Mouse (Mus musculus): ENCODE measurements around the gene Wdfy3.
"Not testable (repeated sequence)": the region's sequence is repeated elsewhere in the genome, so short reads cannot be mapped to it uniquely, and the experiment has no call there.

Wdfy3 gene

DNA sequence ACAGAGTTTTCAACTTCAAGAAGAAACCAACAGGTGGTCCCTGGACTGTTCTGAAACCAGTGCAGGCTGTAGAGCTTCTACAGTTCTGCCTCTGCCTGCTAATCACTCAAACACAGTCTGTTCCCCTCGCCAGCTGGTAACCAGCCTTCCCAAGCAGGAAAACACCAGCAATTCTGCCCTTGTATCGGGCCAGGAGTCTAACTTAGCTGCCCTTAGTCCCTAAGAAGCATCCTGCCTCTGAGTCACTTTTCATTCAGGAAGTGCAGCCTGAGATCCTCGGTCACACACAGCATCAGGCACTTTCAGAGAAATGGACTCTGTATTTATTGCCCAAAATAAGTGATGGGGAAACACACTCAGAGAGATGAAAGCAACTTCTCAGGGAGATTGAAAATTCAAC lies 66.3 kb downstream of the Wdfy3 start:
- DNase-seq (ENCODE audit: low read depth, low spot score), result no peak

DNA sequence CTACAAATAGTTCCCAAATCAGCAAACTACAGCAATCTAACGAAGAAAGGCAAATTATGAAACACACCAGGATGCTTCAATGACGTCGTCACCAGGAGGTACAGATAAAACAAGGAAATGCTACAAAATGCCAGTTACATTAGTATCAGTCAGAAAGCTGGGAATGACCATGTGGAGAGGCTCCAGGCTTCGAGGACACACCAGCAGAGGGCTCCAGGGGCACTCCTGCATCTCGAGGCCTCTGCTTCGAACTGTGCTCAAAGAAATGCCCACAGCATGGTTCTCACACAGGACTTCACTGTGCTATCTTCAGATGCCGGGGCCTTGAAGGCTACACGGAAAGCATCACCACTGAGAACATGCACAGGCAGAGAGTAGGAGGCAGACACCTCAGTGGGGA lies 68.7 kb downstream of the Wdfy3 start:
- DNase-seq (ENCODE audit: low read depth, low spot score), result no peak

DNA sequence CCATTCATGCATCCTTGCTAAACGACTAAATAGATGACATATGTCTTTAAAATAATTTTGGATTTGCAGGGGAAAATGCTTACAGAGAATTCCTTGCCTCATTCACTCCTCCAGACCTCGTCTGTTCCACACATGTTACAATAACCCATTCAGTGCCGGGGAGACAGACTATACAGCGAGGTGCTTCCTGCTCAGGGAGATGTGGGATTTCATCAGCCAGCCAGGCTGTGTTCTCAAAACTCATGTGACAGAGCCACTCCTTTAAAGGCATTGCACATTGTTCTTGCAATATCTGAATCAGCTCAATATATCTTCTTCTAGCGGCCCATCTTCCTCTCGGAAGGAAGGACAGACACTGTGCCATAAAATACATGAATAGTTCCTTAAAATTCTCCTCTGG lies 70.8 kb downstream of the Wdfy3 start:
- peak; percentile 44 for DNase-seq (ENCODE audit: low read depth, low spot score)

DNA sequence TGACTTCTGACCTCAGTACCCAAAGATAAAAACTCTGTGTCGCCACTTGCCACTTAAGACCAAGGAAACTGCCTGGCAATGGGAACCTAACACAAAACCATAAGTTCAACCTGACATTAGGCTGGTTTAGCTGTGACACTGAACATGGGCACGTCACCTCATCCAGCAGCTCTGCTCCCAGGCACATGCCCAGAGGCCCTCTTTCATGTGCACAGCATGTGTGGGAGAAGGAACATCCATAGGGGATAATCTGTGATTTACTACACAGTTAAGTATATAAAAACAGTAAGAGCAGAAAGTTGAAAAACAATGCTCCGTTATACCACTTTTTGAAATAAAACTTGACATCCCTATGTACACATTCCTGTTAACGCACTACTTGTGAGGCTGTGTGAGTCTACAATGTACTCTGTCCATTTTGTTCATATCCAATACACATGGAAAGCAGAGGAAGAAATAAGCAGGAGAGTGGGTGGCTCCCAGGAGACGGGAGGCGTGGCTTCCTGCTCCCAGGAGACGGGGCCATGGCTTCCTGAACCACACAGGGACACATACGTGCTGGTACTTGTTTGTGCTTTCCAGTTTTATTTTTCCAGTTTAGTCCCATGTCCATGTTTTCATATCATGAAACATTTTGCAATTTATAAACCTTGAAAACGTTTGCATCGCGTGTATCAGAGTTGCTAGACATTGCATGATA lies 73.5 kb downstream of the Wdfy3 start:
- DNase-seq (ENCODE audit: low read depth, low spot score), result no peak

GRCm38 (mm10) chr5:101995451-101995995 lies 74.2 kb downstream of the Wdfy3 start:
- DNase-seq (ENCODE audit: low read depth, low spot score), result no peak

- DNase-seq (ENCODE audit: low read depth, low spot score), result no peak
Observed at GRCm38 (mm10) chr5:101993996-101994395, 75.7 kb downstream of the Wdfy3 start.

- DNase-seq (ENCODE audit: low read depth, low spot score), result no peak
Observed at GRCm38 (mm10) chr5:101992969-101993670, 76.6 kb downstream of the Wdfy3 start.

- no peak for DNase-seq (ENCODE audit: low read depth, low spot score)
Observed at GRCm38 (mm10) chr5:101990298-101990845, 79.3 kb downstream of the Wdfy3 start.

- DNase-seq (ENCODE audit: low read depth, low spot score), result peak; percentile 74
Observed at GRCm38 (mm10) chr5:101988476-101988875, 81.2 kb downstream of the Wdfy3 start.

DNA sequence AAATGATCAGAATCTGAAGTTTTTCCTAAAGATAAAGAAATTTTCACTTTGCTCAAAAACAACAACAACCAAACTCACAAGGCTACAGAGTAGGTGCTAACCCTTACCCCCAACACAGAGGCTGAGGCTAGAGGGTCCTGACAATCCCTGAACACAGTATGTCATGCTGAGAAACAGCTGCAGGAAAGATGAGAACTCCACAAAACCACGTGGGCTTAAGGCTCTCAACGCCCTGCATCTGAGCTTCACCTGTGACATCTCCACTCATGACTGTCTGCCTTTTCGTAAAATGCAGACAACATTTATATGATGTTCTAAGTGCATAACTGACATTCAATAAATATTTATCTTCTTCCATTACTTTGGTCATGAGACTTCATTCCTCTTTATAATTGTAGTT lies 83.0 kb downstream of the Wdfy3 start:
- no peak for DNase-seq (ENCODE audit: low read depth, low spot score)

- DNase-seq (ENCODE audit: low read depth, low spot score), result no peak
Observed at GRCm38 (mm10) chr5:101982239-101982638, 87.5 kb downstream of the Wdfy3 start.

GRCm38 (mm10) chr5:101979594-101979993 lies 90.1 kb downstream of the Wdfy3 start:
- DNase-seq (ENCODE audit: low read depth, low spot score), result no peak

DNA sequence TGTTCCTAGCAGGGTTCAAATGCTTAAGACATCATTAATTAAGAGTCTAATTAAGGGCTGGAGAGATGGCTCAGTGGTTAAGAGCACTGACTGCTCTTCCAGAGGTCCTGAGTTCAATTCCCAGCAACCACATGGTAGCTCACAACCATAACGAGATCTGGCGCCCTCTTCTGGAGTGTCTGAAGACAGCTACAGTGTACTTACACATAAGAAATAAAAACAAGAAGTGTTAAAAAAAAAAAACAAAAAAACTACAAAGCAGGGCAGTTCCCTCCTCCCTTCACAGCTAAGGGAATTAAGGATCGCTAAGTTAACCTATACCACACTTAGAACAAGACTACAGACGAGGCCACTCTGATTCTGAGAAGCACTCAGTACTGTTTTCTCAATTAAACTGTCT lies 97.1 kb downstream of the Wdfy3 start:
- not testable (repeated sequence) for DNase-seq (ENCODE audit: low read depth, low spot score)

DNA sequence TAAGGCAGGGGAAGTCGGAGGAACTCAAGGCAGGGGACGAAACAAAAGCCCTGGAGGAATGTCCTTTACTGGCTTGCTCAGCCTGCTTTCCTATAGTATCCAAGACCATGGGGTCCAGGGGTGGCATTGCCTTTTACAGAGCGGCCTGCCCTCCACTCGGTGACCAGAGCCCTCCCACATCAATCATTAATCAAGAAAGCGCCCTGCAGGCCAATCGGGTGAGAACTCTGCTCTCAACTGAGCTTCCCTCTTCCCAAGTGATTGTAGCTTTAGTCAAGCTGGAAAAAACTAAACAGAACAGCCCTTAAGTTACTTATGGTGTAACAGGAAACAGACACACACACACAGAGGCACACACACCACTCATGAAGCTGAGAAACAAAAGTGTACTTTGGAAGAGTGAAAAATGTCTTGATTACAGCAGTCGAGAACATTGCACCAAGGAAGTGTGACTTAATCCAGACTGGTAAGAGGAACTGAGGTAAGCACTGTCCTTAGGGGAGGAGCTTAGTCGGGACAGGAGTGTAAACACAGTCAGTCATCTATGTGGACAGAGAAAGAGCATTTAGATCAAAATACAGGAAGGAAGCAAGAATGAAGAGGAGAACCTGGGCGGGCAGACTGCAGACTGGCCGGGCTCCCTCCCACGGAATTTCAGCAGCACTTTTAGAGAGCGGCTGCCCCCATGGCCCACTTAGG lies 101.4 kb downstream of the Wdfy3 start:
- DNase-seq (ENCODE audit: low read depth, low spot score), result no peak

DNA sequence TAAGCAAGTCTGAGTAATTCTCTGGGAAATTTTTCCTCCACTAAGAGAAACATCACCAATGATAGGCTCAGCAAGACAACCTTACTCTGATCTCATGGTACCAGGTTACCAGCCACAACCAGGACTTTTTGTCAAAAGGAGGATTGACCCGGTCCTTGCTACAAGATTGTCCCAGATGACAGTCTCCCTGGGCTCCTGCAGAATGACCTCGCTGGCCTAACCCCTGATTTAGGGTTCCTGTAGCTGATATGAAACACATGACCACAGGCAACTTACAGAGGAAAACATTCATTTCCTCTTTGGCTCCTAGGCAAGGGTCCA lies 101.9 kb downstream of the Wdfy3 start:
- DNase-seq (ENCODE audit: low read depth, low spot score), result no peak

- peak; percentile 56 for DNase-seq (ENCODE audit: low read depth, low spot score)
Observed at GRCm38 (mm10) chr5:101962824-101963223, 106.9 kb downstream of the Wdfy3 start.

- peak; percentile 57 for DNase-seq (ENCODE audit: low read depth, low spot score)
Observed at GRCm38 (mm10) chr5:101959369-101959768, 110.4 kb downstream of the Wdfy3 start.

DNA sequence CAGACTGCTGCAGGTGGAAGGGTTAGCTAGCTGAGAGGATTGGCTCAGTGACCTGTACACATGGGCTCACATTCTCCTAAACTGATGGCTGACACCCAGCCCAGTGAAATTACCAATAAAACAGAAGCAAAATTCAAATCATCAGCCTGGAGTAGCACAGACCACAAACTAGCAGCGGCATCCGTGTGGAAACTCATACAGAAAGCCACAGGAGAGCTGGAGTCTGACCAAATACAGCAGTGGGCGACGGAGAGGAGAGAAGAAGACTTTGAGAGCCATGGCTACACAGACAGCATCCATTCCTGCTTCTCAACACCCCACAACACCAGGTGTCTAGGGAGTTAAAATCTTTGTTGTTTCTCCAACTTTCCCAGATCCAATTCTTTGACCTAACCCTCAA lies 110.8 kb downstream of the Wdfy3 start:
- DNase-seq (ENCODE audit: low read depth, low spot score), result no peak

DNA sequence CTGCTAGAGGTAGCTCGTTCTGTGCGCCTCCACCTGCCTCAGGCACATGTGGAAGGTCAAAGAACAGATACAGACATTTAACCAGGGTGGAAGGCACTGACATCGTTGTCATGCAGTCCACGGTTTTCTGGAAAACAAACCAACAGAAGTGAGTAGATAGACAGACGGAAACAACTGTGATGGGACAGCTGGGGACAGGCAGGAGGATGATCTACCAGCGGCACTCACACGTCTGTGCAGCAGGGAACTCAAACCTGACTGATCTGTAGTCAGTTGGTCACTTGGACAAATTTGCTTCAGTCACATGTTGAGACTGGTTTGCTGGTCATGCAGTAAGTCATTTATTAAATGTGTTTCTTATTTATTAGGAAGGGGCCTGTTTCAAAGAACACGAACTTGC lies 112.3 kb downstream of the Wdfy3 start:
- no peak for DNase-seq (ENCODE audit: low read depth, low spot score)

DNA sequence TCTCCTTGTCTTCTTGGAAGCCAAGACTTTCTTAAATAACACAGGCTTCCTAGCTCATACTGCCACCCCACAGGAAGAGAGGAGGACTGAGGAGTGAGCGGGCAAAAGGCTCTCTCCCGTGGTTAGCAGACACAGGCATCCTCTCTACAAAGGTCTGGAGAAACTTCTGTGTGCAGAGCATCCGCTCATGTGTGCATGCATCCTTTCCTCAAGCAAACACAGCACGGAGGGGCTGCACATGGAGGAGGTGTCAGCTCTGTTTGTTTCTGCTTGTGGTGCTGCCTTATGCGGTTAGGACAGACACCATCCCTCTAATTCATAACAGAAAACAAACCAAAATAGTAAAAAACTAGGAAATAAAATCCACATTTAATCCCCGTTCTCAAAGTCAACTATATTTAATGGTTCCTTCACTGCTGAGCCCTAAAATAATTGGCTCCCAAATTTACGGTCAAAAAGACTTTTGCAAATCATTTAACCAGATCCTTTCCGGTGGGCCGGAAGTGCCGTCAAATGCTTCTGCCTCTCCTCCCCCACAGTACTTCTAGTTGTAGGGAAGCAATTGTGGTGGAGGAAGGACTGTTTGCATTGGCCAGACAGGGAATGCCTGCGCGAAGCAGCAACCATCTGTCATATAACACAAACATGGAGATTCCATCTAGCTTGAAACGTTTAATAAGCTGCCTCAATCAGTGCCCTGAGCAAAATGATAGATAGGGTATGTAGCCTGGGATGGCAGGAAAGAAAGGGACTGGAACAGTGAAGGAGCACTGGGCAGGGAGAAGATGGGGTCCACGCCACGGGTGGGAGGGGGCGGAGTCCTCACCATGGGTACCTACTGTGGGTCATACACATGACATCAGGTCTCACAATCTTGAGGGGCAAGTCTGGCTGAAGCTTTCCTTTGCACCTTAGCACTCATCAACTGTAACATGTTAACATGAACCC lies 115.1 kb downstream of the Wdfy3 start:
- peak; percentile 52 for DNase-seq (ENCODE audit: low read depth, low spot score)

DNA sequence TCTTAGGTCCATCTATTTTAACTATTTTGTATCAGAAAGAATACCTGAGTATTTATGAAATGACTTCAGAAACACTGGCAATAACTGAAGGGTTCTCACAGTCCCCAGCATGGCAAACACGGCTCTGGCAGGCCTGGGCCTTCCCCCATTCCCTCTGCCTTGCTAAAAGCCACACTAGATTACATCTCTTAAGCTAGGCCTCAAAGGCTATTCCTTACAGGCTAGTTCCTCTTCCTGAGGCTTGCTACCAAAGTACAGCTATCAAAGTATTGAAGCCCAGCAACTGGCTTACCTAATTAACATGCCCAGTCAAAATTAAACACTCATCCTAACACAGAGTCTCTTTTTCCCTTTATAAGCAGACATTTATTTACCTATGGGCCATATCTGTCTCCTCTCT lies 117.8 kb downstream of the Wdfy3 start:
- DNase-seq (ENCODE audit: low read depth, low spot score), result no peak
